Mouse (Mus musculus): ENCODE results near the gene Ctr9. TPM values are rescaled to one million over a fixed set of nuclear protein-coding genes. Genes with fewer than 3 reads are reported as not detected.

Ctr9 gene
- polyA plus RNA-seq, 1 experiment from 2014 or later, result 33.8 TPM

DNA sequence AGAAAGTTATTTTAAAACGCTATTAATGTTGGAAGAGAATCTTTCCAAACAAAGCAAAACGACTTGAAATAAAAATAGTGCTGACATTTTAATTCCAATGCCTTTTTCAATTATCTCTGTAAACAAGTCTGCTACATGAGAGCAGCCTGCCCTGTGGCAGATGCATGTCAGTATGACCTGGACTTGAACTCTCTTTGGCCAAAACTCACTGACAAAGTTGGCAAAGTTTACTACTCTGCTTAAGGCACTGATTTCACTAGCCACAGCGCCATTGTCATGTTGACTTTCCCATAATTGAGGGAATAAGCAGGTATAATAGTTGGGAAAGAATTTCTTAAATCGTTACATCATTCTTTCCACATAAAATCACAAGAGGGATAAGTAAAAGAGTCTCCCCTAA, 7.9 kb upstream of the Ctr9 start:
- WGBS, result 52% methylated on average over 4 of the region's 4 CpGs
- Histone ChIP-seq H3K9me3 (ENCODE audit: low read length) (no peaks in the 10 kb centered on the region), H3K27ac (ENCODE audit: low read length) (no peak overlapping the region), H3K36me3 (ENCODE audit: insufficient read depth, low read length) (no peaks in the 10 kb centered on the region), H3K4me1 (ENCODE audit: insufficient read depth, low read depth, low read length) (no peaks in the 10 kb centered on the region; the same call in 1 of the 2 replicates), H3K27me3 (replicated peaks; ENCODE audit: insufficient read depth, low read length) (no peaks in the 10 kb centered on the region), H3K4me3 (ENCODE audit: low read depth, low read length) (no peak overlapping the region), H3K4me2 (replicated peaks; ENCODE audit: low read depth, low read length) (no peak overlapping the region), H3K9ac (replicated peaks; ENCODE audit: low read depth) (no peak overlapping the region)
- DNase-seq (ENCODE audit: low spot score) (no peak), ATAC-seq (no peak)
- TF ChIP-seq CTCF (IDR thresholded peaks at IDR 0.05) (no peak), EP300 (IDR thresholded peaks at IDR 0.05) (no peak)

GRCm38 (mm10) chr7:111024068-111024594, 4.6 kb upstream of the Ctr9 start:
- H3K27me3 ChIP-seq (replicated peaks; ENCODE audit: insufficient read depth, low read length), result no peaks in the 10 kb centered on the region
- 28% methylated on average over 8 of the region's 8 CpGs for WGBS

GRCm38 (mm10) chr7:111024912-111025311, 3.8 kb upstream of the Ctr9 start:
- no peaks in the 10 kb centered on the region for H3K27me3 ChIP-seq (replicated peaks; ENCODE audit: insufficient read depth, low read length)
- H3K4me2 ChIP-seq (replicated peaks; ENCODE audit: low read depth, low read length), result no peak overlapping the region
- H3K27ac ChIP-seq (ENCODE audit: low read length), result no peak overlapping the region
- no peak for TF ChIP-seq CTCF (IDR thresholded peaks at IDR 0.05)
- no peak for TF ChIP-seq EP300 (IDR thresholded peaks at IDR 0.05)
- peaks cover 4% of the 10 kb centered on the region; the same call in 1 of the 2 replicates for H3K4me1 ChIP-seq (ENCODE audit: insufficient read depth, low read depth, low read length)
- no peaks in the 10 kb centered on the region for H3K9me3 ChIP-seq (ENCODE audit: low read length)
- WGBS, result 39% methylated on average over 4 of the region's 4 CpGs
- H3K9ac ChIP-seq (replicated peaks; ENCODE audit: low read depth), result no peak overlapping the region
- no peaks in the 10 kb centered on the region for H3K36me3 ChIP-seq (ENCODE audit: insufficient read depth, low read length)
- DNase-seq (ENCODE audit: low spot score) (no peak), ATAC-seq (no peak)
- no peak overlapping the region for H3K4me3 ChIP-seq (ENCODE audit: low read depth, low read length)

More at GRCm38 (mm10) chr7:111024068-111024594, 4.6 kb upstream of the Ctr9 start:
- ATAC-seq (0 out of 2 replicates have a peak, but pooled peaks have one; percentile 20), DNase-seq (ENCODE audit: low spot score) (peak; percentile 77)
- TF ChIP-seq EP300 (IDR thresholded peaks at IDR 0.05) (no peak), CTCF (IDR thresholded peaks at IDR 0.05) (no peak)
- Histone ChIP-seq H3K9me3 (ENCODE audit: low read length) (no peaks in the 10 kb centered on the region), H3K4me2 (replicated peaks; ENCODE audit: low read depth, low read length) (peak overlapping the region; percentile 35; the same call in 1 of the 2 replicates), H3K4me3 (ENCODE audit: low read depth, low read length) (no peak overlapping the region), H3K4me1 (ENCODE audit: insufficient read depth, low read depth, low read length) (no peaks in the 10 kb centered on the region; the same call in 1 of the 2 replicates), H3K36me3 (ENCODE audit: insufficient read depth, low read length) (no peaks in the 10 kb centered on the region), H3K27ac (ENCODE audit: low read length) (peak overlapping the region; percentile 68), H3K9ac (replicated peaks; ENCODE audit: low read depth) (0 out of 2 replicates have a peak overlapping the region, but pooled peaks have one; percentile 29)

GRCm38 (mm10) chr7:111029046-111029553, 349 bp downstream of the Ctr9 start:
- ATAC-seq, result no peak
- no peak for DNase-seq (ENCODE audit: low spot score)
- H3K4me2 ChIP-seq (replicated peaks; ENCODE audit: low read depth, low read length), result peak overlapping the region; percentile 86

DNA sequence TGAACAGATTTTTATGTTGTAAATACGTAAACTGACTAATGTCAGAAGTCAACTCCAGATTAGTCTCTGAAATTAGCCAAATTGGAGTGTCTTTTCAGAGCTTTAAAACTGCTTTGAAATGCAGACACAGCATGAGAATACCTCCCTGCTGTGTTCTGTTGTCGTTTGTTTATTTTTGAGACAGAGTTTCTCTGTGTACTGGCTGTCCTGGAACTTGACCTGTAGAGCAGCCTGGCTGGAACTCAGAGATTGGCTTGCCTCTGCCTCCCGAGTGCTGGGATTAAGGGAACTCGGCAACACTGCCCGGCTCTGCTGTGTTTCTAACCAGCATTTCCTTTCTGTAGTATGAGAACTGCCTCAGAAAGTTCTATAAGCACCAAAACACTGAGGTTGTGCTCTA, 20.2 kb downstream of the Ctr9 start:
- Histone ChIP-seq H3K36me3 (ENCODE audit: insufficient read depth, low read length) (peaks cover 35% of the 10 kb centered on the region; the same call in 1 of the 2 replicates), H3K27ac (ENCODE audit: low read length) (no peak overlapping the region), H3K4me2 (replicated peaks; ENCODE audit: low read depth, low read length) (no peak overlapping the region), H3K4me1 (ENCODE audit: insufficient read depth, low read depth, low read length) (no peaks in the 10 kb centered on the region), H3K9ac (replicated peaks; ENCODE audit: low read depth) (no peak overlapping the region), H3K9me3 (ENCODE audit: low read length) (no peaks in the 10 kb centered on the region), H3K4me3 (ENCODE audit: low read depth, low read length) (no peak overlapping the region), H3K27me3 (replicated peaks; ENCODE audit: insufficient read depth, low read length) (no peaks in the 10 kb centered on the region)
- TF ChIP-seq EP300 (IDR thresholded peaks at IDR 0.05) (no peak), CTCF (IDR thresholded peaks at IDR 0.05) (no peak)
- DNase-seq (ENCODE audit: low spot score) (no peak), ATAC-seq (no peak)
- 92% methylated on average over 5 of the region's 5 CpGs for WGBS

More at GRCm38 (mm10) chr7:111029046-111029553, 349 bp downstream of the Ctr9 start:
- Histone ChIP-seq H3K27ac (ENCODE audit: low read length) (peak overlapping the region; percentile 77), H3K4me1 (ENCODE audit: insufficient read depth, low read depth, low read length) (peaks cover 5% of the 10 kb centered on the region; the same call in 1 of the 2 replicates), H3K9me3 (ENCODE audit: low read length) (no peaks in the 10 kb centered on the region), H3K4me3 (ENCODE audit: low read depth, low read length) (peak overlapping the region; percentile 82), H3K27me3 (replicated peaks; ENCODE audit: insufficient read depth, low read length) (no peaks in the 10 kb centered on the region), H3K36me3 (ENCODE audit: insufficient read depth, low read length) (peaks cover 9% of the 10 kb centered on the region; the same call in 1 of the 2 replicates), H3K9ac (replicated peaks; ENCODE audit: low read depth) (peak overlapping the region; percentile 80)
- TF ChIP-seq EP300 (IDR thresholded peaks at IDR 0.05), result no peak
- TF ChIP-seq CTCF (IDR thresholded peaks at IDR 0.05), result no peak
- WGBS, result under 1% methylated on average over 29 of the region's 29 CpGs

DNA sequence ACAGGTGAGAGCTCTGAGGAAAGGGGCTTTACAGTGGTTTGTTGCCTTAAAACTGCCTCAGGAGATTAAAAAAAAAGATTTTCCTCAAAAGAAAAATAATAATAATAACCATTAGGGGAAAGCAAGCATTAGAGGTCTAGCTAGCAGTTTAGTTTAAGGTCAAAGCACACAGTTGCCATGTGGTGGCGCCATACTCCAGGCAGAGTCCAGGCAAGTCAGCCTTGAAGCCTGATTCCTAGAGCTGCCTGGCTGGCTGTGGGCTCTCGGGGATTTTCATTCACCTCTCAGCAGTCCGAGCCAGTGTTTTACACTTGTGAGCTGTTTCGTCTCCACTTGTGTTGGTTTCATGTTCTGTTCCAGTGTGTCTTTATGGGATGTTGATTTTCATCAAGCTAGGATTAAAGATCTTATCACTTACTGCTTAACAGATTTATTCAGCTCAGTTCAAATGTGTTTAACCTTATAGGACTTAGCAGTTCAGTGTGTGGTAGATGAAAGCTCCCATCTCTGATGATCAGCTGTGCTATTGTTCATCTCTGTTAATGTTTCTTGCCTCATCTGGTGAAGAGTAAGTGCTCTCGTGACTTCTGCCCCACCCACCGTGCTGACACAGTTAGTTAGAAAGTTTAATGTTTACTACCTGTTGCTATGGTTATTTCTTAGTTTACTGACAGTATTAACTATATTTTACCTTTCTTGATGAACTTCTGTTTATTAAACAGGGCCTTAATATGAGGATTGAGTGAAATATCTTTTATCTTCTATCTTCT, 21.1 kb downstream of the Ctr9 start:
- Histone ChIP-seq H3K36me3 (ENCODE audit: insufficient read depth, low read length) (peaks cover 37% of the 10 kb centered on the region; the same call in 1 of the 2 replicates), H3K4me1 (ENCODE audit: insufficient read depth, low read depth, low read length) (no peaks in the 10 kb centered on the region), H3K4me3 (ENCODE audit: low read depth, low read length) (no peak overlapping the region), H3K4me2 (replicated peaks; ENCODE audit: low read depth, low read length) (no peak overlapping the region), H3K27ac (ENCODE audit: low read length) (no peak overlapping the region), H3K27me3 (replicated peaks; ENCODE audit: insufficient read depth, low read length) (no peaks in the 10 kb centered on the region), H3K9me3 (ENCODE audit: low read length) (no peaks in the 10 kb centered on the region), H3K9ac (replicated peaks; ENCODE audit: low read depth) (no peak overlapping the region)
- 62% methylated on average over 6 of the region's 6 CpGs for WGBS
- DNase-seq (ENCODE audit: low spot score) (peak; percentile 77), ATAC-seq (peak; percentile 47; the same call in 1 of the 2 replicates)
- TF ChIP-seq EP300 (IDR thresholded peaks at IDR 0.05), result no peak
- peak; percentile 83 for TF ChIP-seq CTCF (IDR thresholded peaks at IDR 0.05)

Data from lung, postnatal 0 days (tissue).